Mouse (Mus musculus) ES-Bruce4 (cell line): ENCODE results near the gene AC153137.1. TPM values are rescaled to one million over a fixed set of nuclear protein-coding genes. Genes with fewer than 3 reads are reported as not detected.

ENCODE experiments used
- H3K27ac ChIP-seq: 2 replicates; pipeline ENCODE4 v1.5.1; 2012; ENCODE audit warnings: low read length, inconsistent platforms; ENCODE audit not compliant: insufficient read depth
- H3K27me3 ChIP-seq: 2 replicates; pipeline ENCODE4 v1.6.1; 2012; ENCODE audit warnings: mild to moderate bottlenecking, low read length, inconsistent platforms; ENCODE audit not compliant: control insufficient read depth, poor library complexity, insufficient read depth, severe bottlenecking
- H3K36me3 ChIP-seq: 2 replicates; pipeline ENCODE4 v1.6.1; 2012; ENCODE audit warnings: inconsistent platforms, mild to moderate bottlenecking, low read length, moderate library complexity; ENCODE audit not compliant: control insufficient read depth, poor library complexity, insufficient read depth, severe bottlenecking
- H3K4me1 ChIP-seq: one replicate; pipeline ENCODE4 v1.8.1; 2011; ENCODE audit warnings: low read length; ENCODE audit not compliant: control insufficient read depth, insufficient read depth
- H3K4me3 ChIP-seq: 2 replicates; pipeline ENCODE4 v1.5.1; 2011; ENCODE audit warnings: low read depth, mild to moderate bottlenecking, low read length
- H3K9ac ChIP-seq: 2 replicates; pipeline ENCODE4 v1.6.1; 2012; ENCODE audit warnings: low read depth, mild to moderate bottlenecking, inconsistent platforms; ENCODE audit not compliant: poor library complexity, severe bottlenecking
- H3K9me3 ChIP-seq: replicated peaks from 2 replicates; pipeline ENCODE4 v1.6.1; 2012; ENCODE audit warnings: mild to moderate bottlenecking, low read length, inconsistent platforms; ENCODE audit not compliant: control insufficient read depth, poor library complexity, insufficient read depth, severe bottlenecking
- CTCF ChIP-seq: IDR thresholded peaks from one replicate; pipeline ENCODE4 v1.8.1; 2011; ENCODE audit warnings: low read depth, low read length
- EP300 ChIP-seq: IDR thresholded peaks from 2 replicates; pipeline ENCODE4 v1.6.1; 2011; ENCODE audit warnings: low read depth, low read length; ENCODE audit not compliant: insufficient read depth
- POLR2A ChIP-seq: IDR thresholded peaks from one replicate; pipeline ENCODE4 v1.8.1; 2011; ENCODE audit warnings: low read length; ENCODE audit not compliant: insufficient read depth
- polyA plus RNA-seq: library from polyadenylated mRNA; stranded (reverse); fragments of >200 nt; gene quantifications from 2 replicates; pipeline ENCODE4 v1.2.4, GENCODE M21; 2011; ENCODE audit warnings: low read depth; ENCODE audit not compliant: missing spikeins, insufficient read depth, insufficient read length

AC153137.1 gene
- polyA plus RNA-seq, 1 experiment = not detected

- H3K9ac ChIP-seq = no peak overlapping the region
- H3K27ac ChIP-seq = no peak overlapping the region
- TF ChIP-seq POLR2A (no peak), EP300 (no peak)
- no peaks in the 10 kb centered on the region for H3K4me1 ChIP-seq
- H3K9me3 ChIP-seq = no peaks in the 10 kb centered on the region
- no peaks in the 10 kb centered on the region for H3K27me3 ChIP-seq
- H3K4me3 ChIP-seq = no peak overlapping the region
- peaks cover 37% of the 10 kb centered on the region for H3K36me3 ChIP-seq
These were observed 32.6 kb downstream of the AC153137.1 start for GRCm38 (mm10) chr1:30945136-30945535.

DNA sequence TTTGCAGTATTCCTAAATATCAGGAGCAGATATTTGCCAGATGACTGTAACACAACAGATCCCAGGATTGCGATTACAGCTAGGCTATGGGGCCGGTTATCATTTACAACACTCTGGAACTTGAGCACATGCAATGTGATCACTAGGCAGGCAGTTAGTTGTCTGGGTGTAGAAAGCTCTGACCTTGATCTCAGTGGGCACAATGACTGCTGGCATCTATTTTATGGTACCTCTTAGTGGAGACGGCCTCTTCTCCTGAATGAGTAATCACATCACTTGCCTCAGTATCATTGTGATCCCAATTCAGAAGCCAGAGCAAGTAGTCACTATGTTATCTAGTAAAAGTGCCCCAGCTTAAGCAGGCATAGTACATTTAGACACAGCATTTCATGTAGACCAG lies 37.2 kb downstream of the AC153137.1 start:
- Histone ChIP-seq H3K9me3 (no peaks in the 10 kb centered on the region), H3K4me3 (no peak overlapping the region), H3K4me1 (no peaks in the 10 kb centered on the region), H3K36me3 (peaks cover 29% of the 10 kb centered on the region), H3K27ac (no peak overlapping the region), H3K9ac (no peak overlapping the region), H3K27me3 (no peaks in the 10 kb centered on the region)
- TF ChIP-seq CTCF (no peak), EP300 (no peak), POLR2A (no peak)

GRCm38 (mm10) chr1:30938392-30938791 lies 39.4 kb downstream of the AC153137.1 start:
- Histone ChIP-seq H3K9me3 (no peaks in the 10 kb centered on the region), H3K27me3 (no peaks in the 10 kb centered on the region), H3K4me1 (no peaks in the 10 kb centered on the region), H3K4me3 (no peak overlapping the region), H3K9ac (no peak overlapping the region), H3K27ac (no peak overlapping the region), H3K36me3 (peaks cover 8% of the 10 kb centered on the region)
- TF ChIP-seq POLR2A (no peak), EP300 (no peak), CTCF (no peak)

DNA sequence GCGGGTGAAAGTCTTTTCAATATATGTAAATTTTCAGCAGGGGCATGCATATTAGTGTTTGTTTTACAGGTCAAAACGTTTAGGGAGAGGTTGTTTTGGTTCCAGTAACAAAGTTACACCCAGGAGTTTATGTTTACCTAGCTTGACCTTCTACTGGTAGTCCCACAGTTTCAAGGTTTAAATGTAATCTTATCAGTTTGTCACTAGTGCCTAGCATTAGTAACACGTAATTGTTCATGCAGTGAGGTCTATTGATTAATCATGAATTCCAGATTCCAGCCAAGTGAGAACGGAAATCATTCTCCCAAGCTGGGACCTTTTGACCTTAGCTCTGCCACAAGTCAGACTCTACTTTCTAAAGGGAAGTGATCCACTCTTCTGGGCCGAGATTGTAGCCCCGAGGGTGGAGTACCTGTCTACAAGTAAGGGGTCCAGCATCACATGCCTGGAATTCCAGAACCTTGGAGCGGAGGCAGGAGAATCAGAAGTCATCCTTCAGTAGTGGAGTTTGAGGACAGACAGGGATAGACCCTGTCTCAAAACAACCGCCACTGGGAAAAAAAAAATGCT lies 40.3 kb downstream of the AC153137.1 start:
- peaks cover 5% of the 10 kb centered on the region for H3K36me3 ChIP-seq
- H3K9me3 ChIP-seq = no peaks in the 10 kb centered on the region
- H3K27me3 ChIP-seq = no peaks in the 10 kb centered on the region
- H3K9ac ChIP-seq = no peak overlapping the region
- TF ChIP-seq EP300 (no peak), POLR2A (no peak), CTCF (no peak)
- H3K4me1 ChIP-seq = no peaks in the 10 kb centered on the region
- no peak overlapping the region for H3K27ac ChIP-seq
- H3K4me3 ChIP-seq = no peak overlapping the region

GRCm38 (mm10) chr1:30936488-30936887 lies 41.3 kb downstream of the AC153137.1 start:
- H3K9me3 ChIP-seq = no peaks in the 10 kb centered on the region
- H3K36me3 ChIP-seq = peaks cover 5% of the 10 kb centered on the region
- TF ChIP-seq CTCF = no peak
- no peak for TF ChIP-seq POLR2A
- TF ChIP-seq EP300 = no peak
- H3K27ac ChIP-seq = no peak overlapping the region
- H3K4me3 ChIP-seq = no peak overlapping the region
- no peaks in the 10 kb centered on the region for H3K27me3 ChIP-seq
- no peak overlapping the region for H3K9ac ChIP-seq
- no peaks in the 10 kb centered on the region for H3K4me1 ChIP-seq

DNA sequence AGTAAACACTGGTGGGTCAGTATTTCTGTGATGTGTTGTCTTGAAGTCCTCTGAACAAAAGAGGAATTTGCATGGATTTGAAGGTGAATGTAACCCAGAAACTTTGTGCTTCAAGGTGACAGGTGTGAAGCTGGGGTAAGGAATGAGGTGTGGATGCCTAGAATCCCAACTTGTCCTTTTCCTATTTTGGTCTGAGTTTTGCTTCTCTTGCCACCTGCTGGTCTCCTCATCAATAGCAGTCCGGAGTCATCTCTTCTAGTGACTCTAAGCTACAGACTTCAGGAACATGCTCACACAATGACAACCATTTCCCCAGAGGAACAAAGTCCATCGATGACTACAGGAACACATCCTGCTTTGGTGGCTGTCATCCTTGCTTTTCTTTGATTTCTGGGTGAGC lies 46.9 kb downstream of the AC153137.1 start:
- Histone ChIP-seq H3K9ac (no peak overlapping the region), H3K27me3 (no peaks in the 10 kb centered on the region), H3K9me3 (no peaks in the 10 kb centered on the region), H3K27ac (no peak overlapping the region), H3K4me3 (no peak overlapping the region), H3K4me1 (no peaks in the 10 kb centered on the region), H3K36me3 (no peaks in the 10 kb centered on the region)
- TF ChIP-seq EP300 = no peak
- TF ChIP-seq CTCF = peak; percentile 13

- Histone ChIP-seq H3K9me3 (no peaks in the 10 kb centered on the region), H3K9ac (no peak overlapping the region), H3K27ac (no peak overlapping the region), H3K4me1 (no peaks in the 10 kb centered on the region), H3K4me3 (no peak overlapping the region), H3K27me3 (no peaks in the 10 kb centered on the region), H3K36me3 (no peaks in the 10 kb centered on the region)
- TF ChIP-seq POLR2A (no peak), CTCF (no peak), EP300 (no peak)
These were observed 47.6 kb downstream of the AC153137.1 start for GRCm38 (mm10) chr1:30930194-30930593.

Other genes starting within 250 kb of the AC153137.1 start
- gene Phf3, start 104.0 kb downstream of the AC153137.1 start, polyA plus RNA-seq = 197 and 203 TPM in 2 replicates
- gene Lgsn, start 198.4 kb upstream of the AC153137.1 start, polyA plus RNA-seq = not detected in 2 replicates
- 0.76 and 1.0 TPM in 2 replicates for gene 4931428L18Rik, start 244.7 kb upstream of the AC153137.1 start, polyA plus RNA-seq
- not detected in 2 replicates for gene Pih1d3, start 244.9 kb upstream of the AC153137.1 start, polyA plus RNA-seq